Mouse (Mus musculus) embryonic fibroblast, embryonic 13.5 days (primary cell): ENCODE data around the gene Lypd4. TPM values are rescaled to one million over a fixed set of nuclear protein-coding genes. Genes with fewer than 3 reads are reported as not detected.

Source experiments
- H3K27ac ChIP-seq: 2 replicates; pipeline ENCODE4 v1.5.1; 2012; ENCODE audit warnings: low read length, control low read depth, inconsistent platforms; ENCODE audit not compliant: insufficient read depth
- H3K4me1 ChIP-seq: 2 replicates; pipeline ENCODE4 v1.6.1; 2011; ENCODE audit warnings: low read length; ENCODE audit not compliant: control insufficient read depth, insufficient read depth
- H3K4me3 ChIP-seq: 2 replicates; pipeline ENCODE4 v1.5.1; 2011; ENCODE audit warnings: mild to moderate bottlenecking, control low read depth, low read length; ENCODE audit not compliant: insufficient read depth
- CTCF ChIP-seq: IDR thresholded peaks from 2 replicates; pipeline ENCODE4 v1.5.1; 2011; ENCODE audit warnings: mild to moderate bottlenecking, control low read depth, low read length, moderate library complexity, borderline replicate concordance; ENCODE audit not compliant: insufficient read depth
- POLR2A ChIP-seq: IDR thresholded peaks from 2 replicates; pipeline ENCODE4 v1.6.1; 2011; ENCODE audit warnings: low read depth, mild to moderate bottlenecking, control low read depth, low read length, moderate library complexity
- polyA plus RNA-seq: library from polyadenylated mRNA; stranded (reverse); fragments of >200 nt; gene quantifications from 2 replicates; pipeline ENCODE4 v1.2.4, GENCODE M21; 2011; ENCODE audit warnings: low read depth; ENCODE audit not compliant: missing spikeins, insufficient read length

The Lypd4 gene
- polyA plus RNA-seq, 1 experiment: not detected

- no peaks in the 10 kb centered on the region for H3K4me1 ChIP-seq
- H3K4me3 ChIP-seq: no peak overlapping the region
- H3K27ac ChIP-seq: no peak overlapping the region
- TF ChIP-seq CTCF (no peak), POLR2A (no peak)
Observed at GRCm38 (mm10) chr7:24877588-24877987, 7.8 kb upstream of the Lypd4 start.

DNA sequence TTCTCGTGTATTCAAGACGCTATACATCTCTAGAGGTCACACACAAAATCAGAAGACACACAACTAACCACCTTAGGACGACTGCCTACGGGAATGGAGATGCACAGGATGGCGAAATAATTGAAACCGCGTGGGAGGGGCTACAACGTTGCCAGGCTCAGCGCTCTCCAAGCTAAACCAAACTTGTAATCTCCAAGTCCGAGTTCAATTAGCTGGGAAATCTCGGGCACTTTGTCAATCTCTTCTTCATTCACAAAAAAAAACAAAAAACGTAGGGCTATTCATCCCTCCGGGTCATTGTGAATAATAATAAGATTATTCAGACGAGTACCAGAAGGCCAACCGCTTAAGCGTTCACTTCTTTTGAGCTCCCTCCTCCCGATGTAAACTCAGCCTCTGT, 661 bp downstream of the Lypd4 start:
- H3K4me3 ChIP-seq: no peak overlapping the region
- no peak for TF ChIP-seq CTCF
- no peak for TF ChIP-seq POLR2A
- no peak overlapping the region for H3K27ac ChIP-seq
- no peaks in the 10 kb centered on the region for H3K4me1 ChIP-seq

DNA sequence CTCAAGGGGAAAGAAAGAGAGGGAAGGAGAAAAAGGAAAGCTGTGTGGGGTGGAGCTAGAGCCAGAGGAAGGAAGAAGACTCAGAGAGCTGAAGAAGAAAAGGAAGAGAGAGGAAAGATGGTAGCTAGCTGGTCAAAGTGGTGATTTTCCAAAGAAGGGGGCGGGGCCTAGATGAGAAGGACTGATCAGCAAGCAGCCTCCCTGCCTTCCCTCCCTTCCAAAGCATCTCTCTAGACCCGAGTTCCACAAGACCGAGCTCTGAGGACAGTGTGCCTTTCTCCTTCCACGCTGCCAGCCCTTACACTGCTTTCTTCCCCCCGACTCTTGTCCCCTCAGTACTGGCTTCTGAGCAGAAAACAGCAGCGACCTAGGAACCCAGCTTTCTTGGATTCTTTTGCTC, 5.6 kb downstream of the Lypd4 start:
- Histone ChIP-seq H3K4me1 (no peaks in the 10 kb centered on the region), H3K27ac (no peak overlapping the region), H3K4me3 (no peak overlapping the region)
- no peak for TF ChIP-seq CTCF
- TF ChIP-seq POLR2A: no peak

DNA sequence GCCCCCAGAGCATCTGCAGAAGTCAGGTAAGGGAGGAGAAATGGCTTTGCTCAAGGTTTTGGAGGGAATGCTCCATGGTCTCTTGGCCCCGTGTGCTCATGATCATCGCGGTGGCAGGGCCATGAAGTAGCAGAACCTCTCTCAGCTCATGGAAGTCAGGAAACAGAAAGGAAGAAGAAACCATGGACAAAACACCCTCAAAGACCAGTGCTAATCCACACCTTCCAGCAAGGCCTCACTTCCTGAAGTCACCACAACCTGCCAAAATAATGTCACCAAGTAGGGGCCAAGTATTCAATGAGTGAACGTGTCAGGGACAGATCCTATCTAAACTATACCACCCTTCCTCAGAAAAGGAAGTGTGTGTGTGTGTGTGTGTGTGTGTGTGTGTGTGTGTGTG, 6.9 kb downstream of the Lypd4 start:
- H3K4me3 ChIP-seq: no peak overlapping the region
- H3K27ac ChIP-seq: no peak overlapping the region
- TF ChIP-seq CTCF (no peak), POLR2A (no peak)
- no peaks in the 10 kb centered on the region for H3K4me1 ChIP-seq

- H3K4me3 ChIP-seq: no peak within 1 kb of the TSS
- H3K4me1 ChIP-seq: no peaks in the 10 kb centered on the region
- TF ChIP-seq POLR2A: no peak
- TF ChIP-seq CTCF: no peak
- H3K27ac ChIP-seq: no peak within 1 kb of the TSS
Observed at GRCm38 (mm10) chr7:24861913-24862312, 7.8 kb downstream of the Lypd4 start, which contains the start of gene Gm9844. Gene Gm9844, plus strand, starts transcription at chr7:24862213.

- no peak overlapping the region for H3K4me3 ChIP-seq
- no peak overlapping the region for H3K27ac ChIP-seq
- no peaks in the 10 kb centered on the region for H3K4me1 ChIP-seq
- TF ChIP-seq POLR2A (no peak), CTCF (no peak)
Observed at GRCm38 (mm10) chr7:24859234-24859633, 10.5 kb downstream of the Lypd4 start.

GRCm38 (mm10) chr7:24856460-24857120, 13.2 kb downstream of the Lypd4 start:
- Histone ChIP-seq H3K4me1 (no peaks in the 10 kb centered on the region), H3K27ac (no peak overlapping the region), H3K4me3 (no peak overlapping the region)
- TF ChIP-seq POLR2A (no peak), CTCF (no peak)

GRCm38 (mm10) chr7:24853695-24854094, 16.0 kb downstream of the Lypd4 start:
- Histone ChIP-seq H3K4me1 (0 out of 2 replicates have a peak, but pooled peaks cover 4% of the 10 kb centered on the region), H3K27ac (no peak overlapping the region), H3K4me3 (no peak overlapping the region)
- no peak for TF ChIP-seq POLR2A

DNA sequence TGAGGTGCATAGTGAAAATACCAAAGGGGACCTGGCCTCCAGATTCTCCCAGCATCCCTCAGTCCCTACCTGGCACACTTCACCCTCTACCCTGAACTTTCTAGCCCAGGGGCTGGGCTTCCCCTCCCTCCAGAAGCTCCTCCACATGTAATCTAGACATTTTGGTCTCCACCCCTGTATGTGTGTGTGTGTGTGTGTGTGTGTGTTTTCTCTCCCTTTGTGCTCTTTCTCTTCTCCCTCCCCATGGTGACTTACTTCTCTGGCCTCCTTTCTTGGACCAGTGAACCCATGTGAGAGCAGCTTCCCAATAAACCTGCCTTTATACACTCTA, 16.5 kb downstream of the Lypd4 start:
- H3K27ac ChIP-seq: no peak overlapping the region
- no peak overlapping the region for H3K4me3 ChIP-seq
- H3K4me1 ChIP-seq: 0 out of 2 replicates have a peak, but pooled peaks cover 4% of the 10 kb centered on the region
- TF ChIP-seq CTCF (no peak), POLR2A (no peak)

DNA sequence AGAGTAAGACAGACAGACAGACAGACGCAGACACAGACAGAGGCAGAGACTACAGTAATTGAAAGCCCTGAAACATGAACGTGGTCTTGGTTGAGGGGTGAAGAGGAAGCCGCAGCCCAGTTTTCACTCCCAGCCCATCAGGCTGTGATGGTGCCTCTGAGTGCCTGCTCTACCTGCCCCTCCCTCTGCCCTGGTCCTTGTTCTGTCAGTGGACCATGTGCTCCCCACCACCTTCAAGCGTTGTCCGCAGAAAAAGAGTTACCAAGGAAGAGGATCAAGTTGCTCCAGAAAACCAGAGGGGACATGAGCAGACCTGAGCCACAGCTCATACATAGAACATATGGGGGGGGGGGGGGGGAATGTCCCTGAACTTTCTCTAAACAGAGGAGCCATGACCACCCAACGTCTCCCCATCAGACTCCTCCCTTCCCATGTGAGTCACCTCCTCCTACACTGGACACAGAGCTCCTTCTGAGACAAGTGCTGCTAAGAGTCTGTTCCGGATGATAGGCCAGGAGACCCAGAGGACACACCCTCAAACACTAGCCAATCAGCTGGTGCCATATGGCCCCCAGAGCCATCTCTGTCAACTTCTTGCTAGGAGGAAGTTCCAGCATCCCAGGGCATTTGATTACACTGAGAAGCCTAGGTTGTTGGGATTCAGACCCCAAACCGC, 17.0 kb downstream of the Lypd4 start:
- Histone ChIP-seq H3K4me3 (no peak overlapping the region), H3K27ac (no peak overlapping the region), H3K4me1 (0 out of 2 replicates have a peak, but pooled peaks cover 4% of the 10 kb centered on the region)
- no peak for TF ChIP-seq POLR2A
- TF ChIP-seq CTCF: no peak
